Comparison of ENCODE assay signal across 12 mouse cellular contexts in the genomic region with DNA sequence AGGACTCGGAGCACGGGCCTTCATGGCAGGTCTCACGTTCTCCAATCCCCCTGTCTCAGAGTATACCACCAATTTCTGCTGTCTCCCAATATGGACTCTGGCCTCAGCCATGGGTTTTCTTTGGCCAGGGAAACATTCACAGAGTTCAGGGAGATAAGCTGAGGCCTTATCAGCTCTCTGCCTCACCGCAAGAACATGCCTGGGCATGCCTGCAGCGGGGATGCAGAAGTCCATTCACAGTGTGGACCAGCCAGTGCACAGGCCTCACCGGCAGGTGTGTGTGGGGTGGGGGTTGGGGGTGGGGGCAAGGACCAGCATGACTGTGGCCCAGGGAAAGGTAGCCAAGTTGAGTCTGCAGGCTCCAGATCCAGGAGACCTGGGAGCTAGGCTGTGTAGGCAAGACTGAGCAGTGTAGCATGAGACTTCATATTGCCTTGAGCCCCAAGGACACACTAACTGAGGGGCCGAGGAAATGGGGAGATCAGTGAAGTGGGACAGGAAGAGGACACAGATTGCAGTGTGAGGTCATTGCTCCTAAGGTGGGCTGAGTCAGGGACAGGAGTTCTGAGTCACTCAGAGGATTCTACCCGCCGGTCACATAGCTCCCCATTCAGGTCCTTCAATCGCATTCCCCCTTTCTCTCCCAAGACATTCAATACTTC. TPM values are rescaled to one million over a fixed set of nuclear protein-coding genes. Genes with fewer than 3 reads are reported as not detected.
DNase-seq lines count a peak whose midpoint lies in the region; ATAC-seq lines count a peak whose summit lies in the region.
"Had no signal": no experiment of that assay in that cellular context is flagged by ENCODE, and none has a peak within 500 bp of the region (broad histone marks: within the 10 kb centered on the region; RNA-seq: fewer than 3 reads in every experiment).

No protein-coding gene starts in this region.

- no peaks in the 10 kb centered on the region for H3K36me3 ChIP-seq in liver, embryonic 16.5 days (ENCODE audit: control insufficient read depth, insufficient read depth)
- H3K36me3 ChIP-seq: neural tube, embryonic 13.5 days had no signal

- peak; percentile 20 for DNase-seq in adrenal gland, postnatal 10 days
- DNase-seq in adrenal gland, postnatal 4 days (ENCODE audit: low spot score in 2 of 2) = no peak
- peak; percentile 66 for DNase-seq in 416B (ENCODE audit: low read depth)
- no peak for DNase-seq in left cerebral cortex, postnatal 14 days (ENCODE audit: low spot score in 2 of 2)
- no peak for DNase-seq in natural killer cell, adult 2 months (ENCODE audit: low spot score in 2 of 2)
- no peak for DNase-seq in right cerebral cortex, postnatal 10 days (ENCODE audit: low spot score in 2 of 2)
- DNase-seq: heart, adult 2 months; thymus, postnatal 25 days had no signal

- peak overlapping the region; percentile 32 for H3K9ac ChIP-seq in liver, embryonic 16.5 days (ENCODE audit: low read depth, low read length)
- H3K9ac ChIP-seq: neural tube, embryonic 13.5 days had no signal

- no peaks in the 10 kb centered on the region for H3K27me3 ChIP-seq in liver, embryonic 16.5 days (ENCODE audit: control insufficient read depth, insufficient read depth, low read depth, low read length)
- H3K27me3 ChIP-seq: neural tube, embryonic 13.5 days had no signal

- H3K9me3 ChIP-seq in liver, embryonic 16.5 days (replicated peaks; ENCODE audit: control insufficient read depth, low read length) = no peaks in the 10 kb centered on the region
- H3K9me3 ChIP-seq: neural tube, embryonic 13.5 days had no signal

- H3K4me1 ChIP-seq in liver, embryonic 16.5 days (ENCODE audit: control insufficient read depth, low read depth, low read length) = peaks cover 30% of the 10 kb centered on the region

- intact Hi-C loops in left cerebral cortex, postnatal 14 days (cut with DNase I) = no loop called here

- peak overlapping the region; percentile 32 for H3K4me2 ChIP-seq in liver, embryonic 16.5 days (ENCODE audit: low read depth, low read length)
- H3K4me2 ChIP-seq: neural tube, embryonic 13.5 days had no signal

- H3K27ac ChIP-seq in liver, embryonic 16.5 days (ENCODE audit: low read length) = peak overlapping the region; percentile 59
- H3K27ac ChIP-seq: heart, adult 2 months; hindbrain, postnatal 0 days; neural tube, embryonic 13.5 days had no signal

- H3K4me3 ChIP-seq in liver, embryonic 16.5 days (ENCODE audit: low read depth, low read length) = no peak overlapping the region
- H3K4me3 ChIP-seq: heart, adult 2 months; neural tube, embryonic 13.5 days had no signal

- ATAC-seq in erythroblast, adult 5-6 weeks (replicated peaks; ENCODE audit: low FRiP score, poor library complexity, severe bottlenecking) = peak; percentile 38; the same call in 1 of the 2 replicates
- ATAC-seq in liver, embryonic 16.5 days (ENCODE audit: low read depth) = peak; percentile 81
- ATAC-seq: hindbrain, postnatal 0 days had no signal

- 50% methylated on average over 10 of the region's 10 CpGs for WGBS in liver, embryonic 16.5 days (ENCODE audit: insufficient replicate concordance)

RNA-seq across cellular contexts. Expression of a gene that starts 7.3 kb away (rescaled TPM):
- not detected for total RNA-seq in adrenal gland, postnatal 10 days (2021)
- total RNA-seq in adrenal gland, postnatal 4 days (2021) = not detected
- not detected in 2 replicates for total RNA-seq in erythroblast, adult 5-6 weeks (2015; ENCODE audit: low replicate concordance)
- not detected in 2 replicates for total RNA-seq in erythroblast, adult 5-6 weeks (2017; ENCODE audit: low replicate concordance)
- 0.16 and 0.96 TPM in 2 replicates for polyA plus RNA-seq in liver, embryonic 16.5 days (2015; fragmentation: Nextera tagmentation; extraction: Ambion mirVana)
- total RNA-seq in left cerebral cortex, postnatal 14 days (2021) = not detected
- total RNA-seq: hindbrain, postnatal 0 days had no signal
- polyA plus RNA-seq: heart, adult 2 months; hindbrain, postnatal 0 days had no signal

RNA-seq across cellular contexts. Expression of a gene that starts 28.5 kb away (rescaled TPM):
- 1 to 10 TPM in 1 of 2 experiments, under 1 TPM in 1; 0.63 to 1.1 TPM for total RNA-seq in adrenal gland, postnatal 10 days (2021)
- total RNA-seq in adrenal gland, postnatal 4 days (2021) = 1 to 10 TPM; 1.3 to 1.5 TPM
- total RNA-seq in erythroblast, adult 5-6 weeks (2015; ENCODE audit: low replicate concordance) = not detected in 2 replicates
- total RNA-seq in erythroblast, adult 5-6 weeks (2017; ENCODE audit: low replicate concordance) = not detected in 2 replicates
- polyA plus RNA-seq in liver, embryonic 16.5 days (2015; fragmentation: Nextera tagmentation; extraction: Ambion mirVana) = 0.09 and 0.14 TPM in 2 replicates
- total RNA-seq in left cerebral cortex, postnatal 14 days (2021) = 1 to 10 TPM; 1.4 to 1.8 TPM

RNA-seq across cellular contexts. Expression of a gene that starts 47.5 kb away (rescaled TPM):
- total RNA-seq in adrenal gland, postnatal 10 days (2021) = 10 to 100 TPM; 48.8 to 77.4 TPM
- total RNA-seq in adrenal gland, postnatal 4 days (2021) = 100 to 1,000 TPM in 1 of 2 experiments, 10 to 100 TPM in 1; 92.6 to 110 TPM
- total RNA-seq in erythroblast, adult 5-6 weeks (2015; ENCODE audit: low replicate concordance) = 140 and 142 TPM in 2 replicates
- 373 and 416 TPM in 2 replicates for total RNA-seq in erythroblast, adult 5-6 weeks (2017; ENCODE audit: low replicate concordance)
- 34.8 and 40.6 TPM in 2 replicates for polyA plus RNA-seq in liver, embryonic 16.5 days (2015; fragmentation: Nextera tagmentation; extraction: Ambion mirVana)
- 100 to 1,000 TPM; 117 TPM for total RNA-seq in left cerebral cortex, postnatal 14 days (2021)

RNA-seq across cellular contexts. Expression of a gene that starts 53.5 kb away (rescaled TPM):
- total RNA-seq in adrenal gland, postnatal 10 days (2021) = 100 to 1,000 TPM; 110 to 130 TPM
- 100 to 1,000 TPM; 108 to 114 TPM for total RNA-seq in adrenal gland, postnatal 4 days (2021)
- total RNA-seq in erythroblast, adult 5-6 weeks (2015; ENCODE audit: low replicate concordance) = 4.0 and 4.4 TPM in 2 replicates
- total RNA-seq in erythroblast, adult 5-6 weeks (2017; ENCODE audit: low replicate concordance) = 13.4 and 17.4 TPM in 2 replicates
- 2.9 and 3.5 TPM in 2 replicates for polyA plus RNA-seq in liver, embryonic 16.5 days (2015; fragmentation: Nextera tagmentation; extraction: Ambion mirVana)
- 100 to 1,000 TPM; 106 to 108 TPM for total RNA-seq in left cerebral cortex, postnatal 14 days (2021)

Comparison
In these comparisons a context has a peak if more than half of its experiments do, and no peak if none do; other contexts are left out.
1. DNase-seq: peak in adrenal gland, postnatal 10 days (single experiment) and 416B (single experiment); none in adrenal gland, postnatal 4 days (0 of 2), left cerebral cortex, postnatal 14 days (0 of 2), natural killer cell, adult 2 months (0 of 2) and right cerebral cortex, postnatal 10 days (0 of 2).